Mouse (Mus musculus) fibroblast of lung, adult 2 months (primary cell): ENCODE data around the gene D5Ertd579e.

ENCODE experiments used
- DNase-seq: peaks from one replicate; pipeline ENCODE4 v3.0.0-alpha.2; 2011; ENCODE audit warnings: low read depth

D5Ertd579e gene

GRCm38 (mm10) chr5:36695461-36696231, at the start of gene D5Ertd579e:
TSS of gene D5Ertd579e (minus strand) at chr5:36696024.
- peak; percentile 43 for DNase-seq

DNA sequence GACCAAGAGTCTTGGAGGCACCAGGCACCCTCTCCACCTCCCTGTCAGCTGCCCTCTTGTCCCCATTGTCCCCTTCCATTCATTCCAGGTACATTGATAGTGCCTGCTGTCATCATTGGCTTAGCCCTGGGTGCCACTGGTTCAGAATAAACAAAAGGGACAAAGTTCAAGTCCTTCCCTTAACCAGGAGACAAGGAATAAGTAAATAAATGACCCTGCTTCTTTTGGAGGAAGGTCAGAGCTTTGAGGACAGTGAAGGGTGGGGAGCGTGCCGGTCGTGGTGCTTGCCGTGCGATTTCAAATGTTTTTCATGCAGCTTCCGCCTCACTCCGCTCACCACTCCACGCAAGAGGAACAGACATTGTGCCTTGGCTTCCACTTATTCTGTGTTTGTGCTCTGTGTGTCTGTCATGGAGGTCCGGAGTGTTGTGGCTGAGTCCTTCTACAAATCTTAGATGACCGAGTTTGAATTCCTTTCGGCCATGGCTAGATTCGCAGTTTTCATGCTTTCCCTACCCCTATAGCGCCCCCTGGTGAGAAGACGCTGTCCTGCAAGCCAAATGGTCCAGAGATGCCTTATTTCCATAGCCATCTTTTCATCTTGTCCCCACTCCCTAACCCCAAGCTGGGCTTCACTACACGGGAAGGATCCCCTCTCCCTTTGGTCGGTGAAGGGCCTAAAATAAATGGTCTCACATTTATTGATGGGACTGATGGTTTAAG, 46.5 kb upstream of the D5Ertd579e start:
- no peak for DNase-seq

GRCm38 (mm10) chr5:36739829-36740228, 44.0 kb upstream of the D5Ertd579e start:
- no peak for DNase-seq

GRCm38 (mm10) chr5:36738799-36739615, 43.2 kb upstream of the D5Ertd579e start:
- DNase-seq: no peak

DNA sequence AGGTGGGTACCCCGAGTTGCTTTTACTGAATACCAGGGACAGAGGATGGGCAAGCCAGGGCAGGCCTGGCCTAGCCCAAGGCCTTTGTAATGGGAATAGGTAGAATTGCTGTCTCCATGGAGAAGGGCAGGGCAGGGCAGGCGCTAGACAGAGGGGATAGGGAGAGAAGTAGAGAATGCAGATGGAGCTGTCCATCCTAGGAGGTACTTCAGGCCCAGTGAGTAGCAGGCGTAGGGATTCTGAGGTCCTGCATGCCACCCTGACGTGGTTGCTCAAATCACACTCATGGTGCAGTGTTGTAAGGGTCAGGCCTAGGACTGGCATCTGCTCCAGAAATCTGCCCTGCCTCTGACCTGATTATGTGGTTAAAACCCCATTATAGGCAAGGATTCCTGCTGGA, 41.9 kb upstream of the D5Ertd579e start:
- DNase-seq: no peak

DNA sequence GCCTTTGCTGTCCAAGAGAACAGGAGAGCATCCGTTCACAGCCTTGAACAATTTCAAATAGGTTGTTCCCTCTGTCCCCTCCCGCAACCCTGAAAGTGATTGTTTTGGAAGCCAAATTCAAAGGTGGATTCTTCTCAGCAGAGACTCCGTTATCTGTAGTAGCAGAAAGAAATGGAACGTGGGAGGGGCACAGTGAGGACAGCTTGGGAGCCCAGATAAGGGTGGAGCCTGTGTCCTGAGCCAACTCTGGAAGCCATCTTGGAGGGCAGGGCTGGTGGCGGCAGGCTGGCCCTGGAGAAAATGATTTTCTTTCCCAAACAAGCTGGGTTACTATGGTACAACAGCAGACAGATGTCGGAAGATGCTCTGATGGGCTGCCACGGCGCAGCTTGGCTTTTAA, 40.2 kb upstream of the D5Ertd579e start:
- DNase-seq: no peak

DNA sequence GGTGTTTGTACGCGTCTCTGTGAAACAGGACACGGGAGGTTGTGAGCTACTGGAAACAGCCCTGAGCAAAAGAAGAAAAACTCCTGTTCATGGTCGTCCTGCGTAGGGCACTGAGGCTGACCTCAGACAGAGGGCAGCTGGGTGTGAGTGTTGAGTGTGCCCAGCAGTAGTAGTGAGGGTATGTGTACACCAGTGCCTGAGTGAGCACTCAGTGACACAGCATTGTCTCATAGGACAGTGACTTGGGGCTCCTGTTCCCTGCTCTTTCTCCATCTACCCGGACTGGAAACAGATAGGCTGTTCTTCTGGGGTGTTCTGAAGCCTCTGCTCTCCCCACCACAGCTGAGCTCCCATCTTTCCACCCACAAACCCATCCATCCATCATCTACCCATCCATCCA, 39.3 kb upstream of the D5Ertd579e start:
- DNase-seq: no peak

GRCm38 (mm10) chr5:36733405-36733804, 37.6 kb upstream of the D5Ertd579e start:
- DNase-seq: no peak

- DNase-seq: no peak
Observed at GRCm38 (mm10) chr5:36731901-36732652, 36.3 kb upstream of the D5Ertd579e start.

DNA sequence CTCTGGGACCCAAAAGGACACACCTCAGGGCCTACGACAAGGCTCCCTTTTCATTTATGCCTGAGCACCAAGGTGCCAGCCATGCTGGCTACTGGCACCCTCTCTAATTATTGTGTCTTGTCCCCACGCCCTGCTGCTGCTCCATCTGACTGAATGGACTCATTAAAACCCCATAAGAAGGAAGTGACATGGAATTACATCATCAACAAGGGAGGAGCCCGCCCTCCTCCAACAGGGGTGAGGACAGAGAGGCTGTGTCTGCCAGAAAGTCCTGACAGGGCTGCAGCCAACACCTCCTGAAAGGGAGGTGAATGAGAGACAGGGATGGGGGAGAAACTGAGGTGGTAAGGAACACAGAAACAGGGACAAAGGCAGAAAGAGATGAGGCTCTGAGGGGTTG, 34.9 kb upstream of the D5Ertd579e start:
- no peak for DNase-seq

GRCm38 (mm10) chr5:36729923-36730322, 34.1 kb upstream of the D5Ertd579e start:
- no peak for DNase-seq

GRCm38 (mm10) chr5:36729086-36729473, 33.3 kb upstream of the D5Ertd579e start:
- DNase-seq: no peak

- no peak for DNase-seq
Observed at GRCm38 (mm10) chr5:36728403-36729085, 32.7 kb upstream of the D5Ertd579e start.

DNA sequence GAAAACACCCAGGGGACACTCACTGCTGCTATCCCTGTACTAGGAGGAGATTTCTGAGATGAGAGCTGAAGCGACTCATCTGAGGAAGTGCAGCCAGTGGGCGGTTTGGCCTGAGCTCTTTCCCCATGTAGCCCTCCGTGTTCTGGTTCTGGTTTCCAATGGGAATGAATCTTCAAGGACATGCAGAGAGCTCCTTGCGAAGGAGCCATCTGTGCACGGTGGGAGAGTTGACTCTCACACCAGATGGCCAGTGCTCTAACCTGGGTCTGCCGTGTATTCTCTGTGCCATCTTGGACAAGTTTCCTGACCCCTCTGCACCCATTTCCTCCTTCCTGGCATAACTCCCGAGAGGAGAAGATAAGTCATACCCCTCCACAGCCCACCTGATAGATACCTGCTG, 32.0 kb upstream of the D5Ertd579e start:
- no peak for DNase-seq

DNA sequence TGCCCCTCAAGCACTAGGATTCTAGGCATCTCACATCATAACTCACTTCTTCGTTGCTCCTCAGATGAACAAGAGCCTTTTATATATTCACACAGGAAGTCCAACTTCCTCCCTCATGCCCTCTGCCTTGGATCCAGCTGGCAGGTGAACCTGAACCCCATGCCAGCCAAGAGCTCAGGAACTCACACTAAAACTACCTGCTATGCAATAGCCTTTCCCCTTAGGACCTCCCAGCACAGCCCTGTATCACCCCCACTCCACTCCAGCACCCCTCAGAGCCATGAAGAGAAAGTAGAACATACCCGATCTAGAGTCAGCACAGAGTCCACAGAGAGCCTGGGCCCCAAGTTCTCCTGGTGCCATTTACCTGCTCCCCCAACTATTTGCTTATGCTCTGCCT, 31.3 kb upstream of the D5Ertd579e start:
- no peak for DNase-seq

GRCm38 (mm10) chr5:36726387-36726801, 30.6 kb upstream of the D5Ertd579e start:
- no peak for DNase-seq

- no peak for DNase-seq
Observed at GRCm38 (mm10) chr5:36725861-36726260, 30.0 kb upstream of the D5Ertd579e start.

DNA sequence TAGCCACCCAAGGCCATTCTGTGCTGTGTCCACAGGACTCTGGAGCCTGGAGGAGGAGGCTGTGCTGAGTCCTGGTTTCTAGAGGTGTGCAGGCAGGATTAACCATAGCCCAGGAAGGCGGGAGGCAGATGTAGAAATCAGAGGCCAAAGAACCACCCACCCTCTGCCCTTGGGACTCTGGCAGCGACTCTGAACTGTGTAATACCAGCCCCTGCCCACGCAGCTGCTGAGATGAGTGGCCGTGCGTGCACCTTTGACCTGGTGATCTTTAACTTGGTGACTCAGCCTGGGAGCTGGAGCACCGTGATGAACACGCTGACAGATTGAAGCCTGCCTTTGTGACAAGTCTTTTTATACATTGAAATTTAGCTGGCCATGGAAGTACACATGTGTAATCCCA, 28.4 kb upstream of the D5Ertd579e start:
- no peak for DNase-seq

DNA sequence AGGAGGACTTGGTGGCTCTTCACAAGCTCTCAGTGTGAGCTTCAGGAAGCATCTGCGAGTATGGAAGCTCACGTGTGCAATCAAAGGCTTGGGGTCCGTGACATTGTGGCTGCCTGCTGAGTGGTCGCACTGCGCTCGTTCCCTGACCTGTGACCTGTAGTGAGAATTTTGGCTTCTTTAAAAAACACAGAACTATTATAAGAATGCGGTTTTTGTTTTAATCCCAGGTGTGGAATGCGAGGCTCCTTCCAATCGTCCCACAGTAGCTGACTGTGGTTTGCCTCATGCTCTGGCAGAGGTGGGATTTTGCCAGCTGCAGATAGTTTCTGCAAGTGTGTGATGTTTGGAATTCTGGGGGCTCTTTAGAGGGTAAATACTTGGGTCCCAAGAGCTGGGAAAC, 27.5 kb upstream of the D5Ertd579e start:
- DNase-seq: peak; percentile 82

- peak; percentile 78 for DNase-seq
Observed at GRCm38 (mm10) chr5:36722415-36722856, 26.6 kb upstream of the D5Ertd579e start.

DNA sequence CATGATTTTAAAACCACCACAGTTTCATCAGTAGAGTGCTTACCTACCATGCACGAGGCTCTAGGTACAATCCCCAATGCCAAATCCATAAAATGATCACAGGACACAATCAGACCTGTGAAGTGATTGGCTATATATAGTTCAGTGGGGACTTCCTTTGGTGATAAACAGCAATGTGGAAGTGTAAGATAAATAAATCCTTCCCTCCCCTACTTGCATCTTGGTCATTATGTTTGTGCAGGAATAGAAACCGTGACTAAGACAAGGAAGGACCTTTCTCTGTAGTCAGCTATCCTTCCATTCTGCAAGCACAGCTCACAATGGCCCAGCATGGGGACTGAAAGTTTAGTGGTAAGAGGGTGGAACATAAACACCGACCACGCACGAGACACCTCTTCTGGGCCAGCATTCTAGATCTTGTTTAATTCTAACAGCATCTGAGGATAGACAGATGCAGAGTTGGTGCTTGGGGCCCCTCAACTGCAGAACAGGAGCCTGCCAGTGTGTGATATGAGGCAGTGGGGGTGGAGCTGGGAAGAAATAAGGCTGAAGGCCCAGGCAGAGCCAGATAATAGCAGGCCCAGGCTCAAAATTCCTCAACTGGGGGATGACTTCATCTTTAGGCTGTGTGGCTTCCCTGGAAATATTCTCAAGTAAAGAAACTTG, 25.0 kb upstream of the D5Ertd579e start:
- no peak for DNase-seq
